In the genomic region with DNA sequence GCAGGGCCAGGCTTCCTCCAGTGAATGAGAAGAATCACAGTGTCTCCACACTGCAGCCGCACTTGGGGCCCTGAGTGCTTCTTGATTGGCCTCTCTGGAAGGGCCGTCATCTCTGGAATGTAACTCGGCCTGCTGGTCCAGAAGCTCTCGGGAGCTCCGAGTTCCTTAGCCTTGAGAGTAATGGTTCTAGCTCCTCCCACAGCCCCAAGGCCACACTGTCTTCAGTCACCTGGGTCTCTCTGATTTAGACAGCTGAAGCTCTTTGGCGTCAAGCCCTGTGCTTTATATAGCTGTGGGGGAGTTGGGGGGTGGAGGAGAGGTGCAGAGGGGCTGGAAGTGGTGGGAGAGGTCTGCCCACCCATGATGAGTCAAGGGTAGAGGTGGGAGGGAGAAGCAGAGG, we compare ENCODE assay signal across 1 mouse cellular context.
TF ChIP-seq lines count a peak whose summit lies in the region.

No protein-coding gene starts in this region.

TF ChIP-seq in MEL, 35 proteins besides CTCF, POLR2A, EP300 and RAD21:
- TF ChIP-seq USF1 (IDR thresholded peaks at IDR 0.05; ENCODE audit: low read depth, low read length) (no peak), ZMIZ1 (IDR thresholded peaks at IDR 0.05; ENCODE audit: low read depth, low read length) (no peak), MAFK (IDR thresholded peaks at IDR 0.05; ENCODE audit: borderline replicate concordance, low read depth, low read length) (no peak), MAZ (IDR thresholded peaks at IDR 0.05; ENCODE audit: low read depth, low read length) (no peak), ZC3H11A (IDR thresholded peaks at IDR 0.05; ENCODE audit: low read depth, low read length) (no peak), USF2 (IDR thresholded peaks at IDR 0.05; ENCODE audit: borderline replicate concordance in 1 of 2, insufficient read depth in 1 of 2, low read depth in 1 of 2, low read length in 2 of 2) (no peak), HCFC1 (IDR thresholded peaks at IDR 0.05; ENCODE audit: low read depth, low read length) (no peak), ELF1 (IDR thresholded peaks at IDR 0.05; ENCODE audit: low read depth, low read length) (no peak), GABPA (IDR thresholded peaks at IDR 0.05; ENCODE audit: low read depth, low read length) (no peak), POLR2AphosphoS5 (IDR thresholded peaks at IDR 0.05; ENCODE audit: borderline replicate concordance, low read depth, low read length) (no peak), JUND (IDR thresholded peaks at IDR 0.05; ENCODE audit: low read depth, low read length) (no peak), NELFE (IDR thresholded peaks at IDR 0.05; ENCODE audit: low read depth, low read length) (no peak), TBP (IDR thresholded peaks at IDR 0.05; ENCODE audit: low read depth, low read length) (no peak), TAL1 (IDR thresholded peaks at IDR 0.05; ENCODE audit: low read length) (no peak), GATA1 (IDR thresholded peaks at IDR 0.05; ENCODE audit: low read depth, low read length) (no peak), ETS1 (IDR thresholded peaks at IDR 0.05; ENCODE audit: low read depth, low read length) (no peak), UBTF (IDR thresholded peaks at IDR 0.05; ENCODE audit: borderline replicate concordance, insufficient read depth, low read depth, low read length) (no peak), RCOR1 (IDR thresholded peaks at IDR 0.05; ENCODE audit: low read depth, low read length) (no peak), POLR2AphosphoS2 (IDR thresholded peaks at IDR 0.05; ENCODE audit: low read length) (no peak)
TF ChIP-seq in MEL: peak in this region for 0.
